Mouse (Mus musculus) C2C12 (cell line): ENCODE measurements around the gene Jade3.

ENCODE experiments used
- CEBPB ChIP-seq: IDR thresholded peaks from one replicate; pipeline ENCODE4 v1.6.1; 2011; ENCODE audit warnings: low read depth, mild to moderate bottlenecking, control low read depth, moderate library complexity
- CTCF ChIP-seq: IDR thresholded peaks from one replicate; pipeline ENCODE4 v1.5.1; 2011; ENCODE audit not compliant: control insufficient read depth, insufficient read depth, insufficient read length
- MYOD1 ChIP-seq: IDR thresholded peaks from one replicate; pipeline ENCODE4 v1.6.1; 2011; ENCODE audit warnings: low read depth; ENCODE audit not compliant: control insufficient read depth, insufficient read length
- MYOG ChIP-seq: IDR thresholded peaks from one replicate; pipeline ENCODE4 v1.6.1; 2011; ENCODE audit not compliant: control insufficient read depth, insufficient read length; ENCODE audit errors: extremely low read depth
- USF1 ChIP-seq: IDR thresholded peaks from one replicate; pipeline ENCODE4 v1.6.1; 2011; ENCODE audit warnings: low read depth, mild to moderate bottlenecking, control low read depth, moderate library complexity

DNA sequence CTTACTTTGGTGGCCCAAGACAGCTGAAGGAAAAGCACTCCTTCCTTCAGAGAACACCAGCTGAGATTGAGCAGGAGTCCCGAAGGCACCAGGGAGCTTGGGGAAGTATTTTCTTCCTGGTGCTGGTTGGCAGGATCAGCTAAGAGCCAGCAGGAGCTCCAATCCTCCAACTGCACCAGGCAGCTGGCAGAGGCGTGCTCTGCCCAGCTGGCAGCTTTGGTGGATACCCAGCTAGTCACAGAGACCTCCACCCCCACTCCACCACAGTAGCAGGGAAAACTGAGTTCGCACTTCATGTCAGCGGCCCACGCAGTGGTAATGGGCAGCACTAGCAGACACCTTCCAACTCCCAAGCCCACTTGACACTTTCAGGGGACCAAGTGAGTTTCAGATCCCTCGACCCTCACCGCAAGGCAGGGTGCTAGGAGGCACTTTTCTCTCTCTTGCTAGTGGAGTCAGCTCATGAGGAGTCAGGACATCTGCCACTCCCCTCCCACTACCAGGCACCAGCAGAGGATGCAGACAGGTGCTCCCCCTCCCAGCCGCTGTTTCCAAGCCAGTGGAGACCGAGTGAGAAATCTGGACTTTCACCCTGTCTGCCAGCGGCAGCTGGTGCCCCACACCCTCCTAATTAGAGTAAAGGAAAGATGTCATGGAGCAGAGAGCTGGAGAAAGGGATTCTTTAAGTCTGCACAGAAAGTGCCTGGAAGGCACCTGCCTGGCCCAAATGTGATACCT lies 10.4 kb upstream of the Jade3 start:
- no peak for TF ChIP-seq CEBPB
- TF ChIP-seq USF1, result no peak
- TF ChIP-seq CTCF, result no peak
- TF ChIP-seq MYOD1, result no peak
- no peak for TF ChIP-seq MYOG
